6 mouse cellular contexts compared by ENCODE assay signal in genomic region chr5:77067321-77067720, GRCm38 (mm10).
"Had no signal": no experiment of that assay in that cellular context is flagged by ENCODE, and none has a peak within 500 bp of the region (broad histone marks: within the 10 kb centered on the region; RNA-seq: fewer than 3 reads in every experiment).

No protein-coding gene starts in this region.

- DNase-seq: liver, embryonic 13.5 days; liver, postnatal 0 days; right cerebral cortex, postnatal 14 days; thymus, adult 2 months; thymus, postnatal 25 days; thymus, postnatal 4 days had no signal
